ENCODE assay signal across 8 mouse cellular contexts in the genomic region with DNA sequence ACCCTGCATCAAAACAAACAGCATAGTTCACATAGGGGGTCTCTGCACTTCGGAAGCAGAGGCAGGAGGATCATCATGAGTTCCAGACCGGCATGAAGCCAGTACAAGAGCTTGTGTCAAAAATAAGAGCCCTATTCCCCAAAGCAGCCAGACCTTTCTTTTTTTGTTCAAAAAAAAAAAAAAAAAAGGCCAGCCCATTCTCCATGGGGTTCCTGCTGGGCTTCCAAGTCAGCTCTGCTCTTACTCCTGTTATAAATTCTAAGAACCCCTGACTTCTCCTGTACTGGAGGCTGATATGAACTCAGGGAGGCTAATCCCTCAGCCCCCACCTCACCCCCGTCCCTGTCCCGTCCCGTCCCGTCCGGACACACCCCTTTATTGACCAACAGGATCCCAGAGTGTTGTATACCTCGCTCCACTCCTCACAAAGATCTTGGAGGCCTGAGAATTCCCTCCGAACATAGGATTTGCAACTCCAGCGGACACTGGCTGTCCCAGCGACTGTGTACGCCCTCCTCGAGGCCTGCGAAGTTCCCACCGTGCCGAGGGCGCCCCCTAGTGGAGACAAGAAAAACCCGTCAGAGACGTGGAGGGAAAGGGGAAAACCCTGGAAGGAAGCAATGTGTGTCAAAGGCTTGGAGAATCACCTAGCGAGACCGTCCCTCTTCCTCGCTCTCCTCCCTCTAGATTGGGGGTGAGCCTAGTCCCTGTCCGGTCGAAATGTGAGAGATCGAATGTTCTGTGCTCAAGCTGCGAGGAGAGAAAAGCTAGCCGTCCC. TPM values are rescaled to one million over a fixed set of nuclear protein-coding genes. Genes with fewer than 3 reads are reported as not detected.
A peak's percentile ranks its signal among the peaks of the same experiment; 100 is the strongest.
DNase-seq lines count a peak whose midpoint lies in the region; ATAC-seq and TF ChIP-seq lines count a peak whose summit lies in the region.

No protein-coding gene starts in this region.

- dilution Hi-C loops in CH12.LX (cut with MboI; ENCODE audit: extremely low pct_ligation_motif_present, extremely low pct_unique_long_range_greater_than_20kb, low sequenced_read_pairs): no loop called here

- peak overlapping the region; percentile 20 to 46 (median 35) for H3K4me3 ChIP-seq in CH12.LX (replicated peaks in 1 of 3; ENCODE audit: low read depth in 2 of 3, low read length in 2 of 3, poor library complexity in 1 of 3)
- peak overlapping the region; percentile 28 for H3K4me3 ChIP-seq in erythroblast, embryonic 14.5 days (replicated peaks)
- H3K4me3 ChIP-seq in heart, embryonic 15.5 days: peak overlapping the region; percentile 41
- H3K4me3 ChIP-seq in lung, adult 2 months (replicated peaks; ENCODE audit: extremely low read depth, low read depth, low read length): peak overlapping the region; percentile 82
- peak overlapping the region; percentile 22 for H3K4me3 ChIP-seq in neural tube, embryonic 15.5 days (replicated peaks)

- in situ Hi-C loops in CH12.LX (cut with MboI; ENCODE audit: low pct_ligation_motif_present, low pct_unique_long_range_greater_than_20kb, low sequenced_read_pairs): loop anchor here (5.0 kb wide), 1 partner anchor 69 kb away; no protein-coding TSS in a partner anchor

- H3K79me2 ChIP-seq in CH12.LX (replicated peaks; ENCODE audit: control insufficient read depth, extremely low read depth, insufficient read depth, poor library complexity, severe bottlenecking): no peaks in the 10 kb centered on the region

- WGBS in heart, embryonic 15.5 days: 9% methylated on average over 25 of the region's 27 CpGs
- WGBS in lung, adult 2 months: 6% methylated on average over 27 of the region's 27 CpGs
- 5% methylated on average over 27 of the region's 27 CpGs for WGBS in neural tube, embryonic 15.5 days

- H3K4me1 ChIP-seq in CH12.LX (ENCODE audit: control insufficient read depth in 1 of 2, insufficient read depth in 2 of 2): peaks cover 0 to 12% of the 10 kb centered on the region in 2 experiments; a peak in 2 of 4 replicates
- peaks cover 5% of the 10 kb centered on the region for H3K4me1 ChIP-seq in erythroblast, embryonic 14.5 days (ENCODE audit: control insufficient read depth)
- peaks cover 52% of the 10 kb centered on the region for H3K4me1 ChIP-seq in heart, embryonic 15.5 days (replicated peaks)
- H3K4me1 ChIP-seq in lung, adult 2 months (ENCODE audit: control insufficient read depth, insufficient read depth, low read length): peaks cover 7% of the 10 kb centered on the region; the same call in 1 of the 2 replicates
- H3K4me1 ChIP-seq in neural tube, embryonic 15.5 days: peaks cover 32% of the 10 kb centered on the region

- no peak for TF ChIP-seq POLR2A in CH12.LX (IDR thresholded peaks at IDR 0.05; ENCODE audit: low read depth, low read length)
- TF ChIP-seq POLR2A in lung, adult 2 months (IDR thresholded peaks at IDR 0.05; ENCODE audit: borderline replicate concordance, extremely low read depth, low read depth, low read length): no peak

- peak; percentile 87 to 96 for TF ChIP-seq CTCF in CH12.LX (conservative IDR thresholded peaks at IDR 0.05 in 1 of 2, IDR thresholded peaks at IDR 0.05 in 1 of 2; ENCODE audit: low read depth in 2 of 2, low read length in 2 of 2)
- TF ChIP-seq CTCF in lung, adult 2 months (IDR thresholded peaks at IDR 0.05; ENCODE audit: insufficient read depth, low read length): peak; percentile 64

- H3K36me3 ChIP-seq in CH12.LX (replicated peaks in 1 of 2; ENCODE audit: control insufficient read depth in 1 of 2, insufficient read depth in 1 of 2, low read length in 1 of 2): no peaks in the 10 kb centered on the region
- no peaks in the 10 kb centered on the region for H3K36me3 ChIP-seq in erythroblast, embryonic 14.5 days (ENCODE audit: control insufficient read depth)
- no peaks in the 10 kb centered on the region for H3K36me3 ChIP-seq in heart, embryonic 15.5 days
- H3K36me3 ChIP-seq in neural tube, embryonic 15.5 days: no peaks in the 10 kb centered on the region

- H3K4me2 ChIP-seq in CH12.LX (ENCODE audit: insufficient read depth, low read depth, poor library complexity, severe bottlenecking): peak overlapping the region; percentile 85
- H3K4me2 ChIP-seq in heart, embryonic 15.5 days: peak overlapping the region; percentile 62
- H3K4me2 ChIP-seq in neural tube, embryonic 15.5 days: peak overlapping the region; percentile 51

- DNase-seq in CH12.LX (ENCODE audit: extremely low read depth): peak; percentile 93
- peak; percentile 73 for DNase-seq in brain, adult 2 months (ENCODE audit: low read depth, low spot score)
- peak; percentile 87 for DNase-seq in kidney, postnatal 14 days
- DNase-seq in lung, adult 2 months: peak; percentile 89
- peak; percentile 83 for DNase-seq in testis, postnatal 14 days (ENCODE audit: low spot score)

- TF ChIP-seq RAD21 in CH12.LX (IDR thresholded peaks at IDR 0.05; ENCODE audit: low read depth, low read length): peak; percentile 68

- ATAC-seq in heart, embryonic 15.5 days (replicated peaks; ENCODE audit: insufficient number of reproducible peaks, insufficient read depth, low FRiP score, low read depth): peak; percentile 29; the same call in 1 of the 2 replicates
- ATAC-seq in neural tube, embryonic 15.5 days (ENCODE audit: low FRiP score): peak; percentile 35

- TF ChIP-seq EP300 in CH12.LX (IDR thresholded peaks at IDR 0.05; ENCODE audit: low read length): no peak

- no peak overlapping the region for H3K27ac ChIP-seq in CH12.LX (ENCODE audit: insufficient read depth, low read depth)
- peak overlapping the region; percentile 83 for H3K27ac ChIP-seq in heart, embryonic 15.5 days
- peak overlapping the region; percentile 75 for H3K27ac ChIP-seq in neural tube, embryonic 15.5 days (replicated peaks)

- H3K9me3 ChIP-seq in CH12.LX (replicated peaks; ENCODE audit: low read length): no peaks in the 10 kb centered on the region
- no peaks in the 10 kb centered on the region for H3K9me3 ChIP-seq in erythroblast, embryonic 14.5 days (ENCODE audit: control insufficient read depth, low read length)
- no peaks in the 10 kb centered on the region for H3K9me3 ChIP-seq in heart, embryonic 15.5 days (replicated peaks)
- H3K9me3 ChIP-seq in neural tube, embryonic 15.5 days (replicated peaks): no peaks in the 10 kb centered on the region

- H3K27me3 ChIP-seq in CH12.LX (replicated peaks): peaks cover 71% of the 10 kb centered on the region
- peaks cover 41% of the 10 kb centered on the region for H3K27me3 ChIP-seq in erythroblast, embryonic 14.5 days (ENCODE audit: control insufficient read depth)
- H3K27me3 ChIP-seq in heart, embryonic 15.5 days: no peaks in the 10 kb centered on the region
- H3K27me3 ChIP-seq in neural tube, embryonic 15.5 days (replicated peaks): peaks cover 5% of the 10 kb centered on the region; the same call in 1 of the 2 replicates

- peak overlapping the region; percentile 38 for H3K9ac ChIP-seq in CH12.LX (ENCODE audit: insufficient read depth, low read depth)
- H3K9ac ChIP-seq in heart, embryonic 15.5 days: 0 out of 2 replicates have a peak overlapping the region, but pooled peaks have one; percentile 37
- H3K9ac ChIP-seq in neural tube, embryonic 15.5 days (replicated peaks): 0 out of 2 replicates have a peak overlapping the region, but pooled peaks have one; percentile 10

TF ChIP-seq in CH12.LX, 34 proteins besides CTCF, POLR2A, EP300 and RAD21:
- no peak for TF ChIP-seq TCF12 (IDR thresholded peaks at IDR 0.05; ENCODE audit: low read depth, low read length)
- TF ChIP-seq SMC3 (IDR thresholded peaks at IDR 0.05; ENCODE audit: low read depth, low read length): peak; percentile 61
- TF ChIP-seq IRF4 (IDR thresholded peaks at IDR 0.05; ENCODE audit: low read depth, low read length): peak; percentile 39; the same call in 1 of the 2 replicates
- TF ChIP-seq ZNF384 (IDR thresholded peaks at IDR 0.05; ENCODE audit: low read depth, low read length): peak; percentile 70
- no peak for TF ChIP-seq MXI1 (IDR thresholded peaks at IDR 0.05; ENCODE audit: low read depth, low read length)
- TF ChIP-seq MYC (IDR thresholded peaks at IDR 0.05; ENCODE audit: low read depth, low read length): 0 out of 2 replicates have a peak, but pooled peaks have one; percentile 20
- TF ChIP-seq PAX5 (IDR thresholded peaks at IDR 0.05; ENCODE audit: low read length): no peak
- no peak for TF ChIP-seq POLR2AphosphoS2 (IDR thresholded peaks at IDR 0.05; ENCODE audit: low read depth, low read length)

RNA-seq across cellular contexts. Expression of a gene that starts 0.7 kb away (rescaled TPM):
- total RNA-seq in CH12.LX (2012; rRNA removed) (0.42 TPM in 1 of 2 replicates, not detected in the other), CH12.LX (2014; rRNA removed) (0.46 and 0.63 TPM in 2 replicates)
- polyA plus RNA-seq in CH12.LX (2012; ENCODE audit: insufficient read length, low read depth): 0.38 TPM in 1 of 2 replicates, not detected in the other
- not detected in 2 replicates for polyA plus RNA-seq in erythroblast, embryonic 14.5 days (2012)
- 9.7 and 13.7 TPM in 2 replicates for polyA plus RNA-seq in heart, embryonic 15.5 days (2015; fragmentation: Nextera tagmentation; extraction: Ambion mirVana)
- 2.4 and 2.5 TPM in 2 replicates for polyA plus RNA-seq in lung, adult 2 months (2012; rRNA removed)
- 6.6 and 7.1 TPM in 2 replicates for polyA plus RNA-seq in neural tube, embryonic 15.5 days (2015; fragmentation: Nextera tagmentation; extraction: Ambion mirVana)

RNA-seq across cellular contexts. Expression of a gene that starts 22.3 kb away (rescaled TPM):
- total RNA-seq in CH12.LX (2012; rRNA removed) (15.4 and 16.6 TPM in 2 replicates), CH12.LX (2014; rRNA removed) (10.2 and 11.5 TPM in 2 replicates)
- 24.7 and 27.4 TPM in 2 replicates for polyA plus RNA-seq in CH12.LX (2012; ENCODE audit: insufficient read length, low read depth)
- polyA plus RNA-seq in erythroblast, embryonic 14.5 days (2012): 1.1 and 1.4 TPM in 2 replicates
- polyA plus RNA-seq in heart, embryonic 15.5 days (2015; fragmentation: Nextera tagmentation; extraction: Ambion mirVana): 34.4 and 38.4 TPM in 2 replicates
- polyA plus RNA-seq in lung, adult 2 months (2012; rRNA removed): 15.0 and 17.3 TPM in 2 replicates
- polyA plus RNA-seq in neural tube, embryonic 15.5 days (2015; fragmentation: Nextera tagmentation; extraction: Ambion mirVana): 68.2 and 71.6 TPM in 2 replicates

RNA-seq across cellular contexts. Expression of a gene that starts 25.7 kb away (rescaled TPM):
- total RNA-seq in CH12.LX (2012; rRNA removed) (0.08 and 0.13 TPM in 2 replicates), CH12.LX (2014; rRNA removed) (0.23 and 0.35 TPM in 2 replicates)
- 0.15 and 0.20 TPM in 2 replicates for polyA plus RNA-seq in CH12.LX (2012; ENCODE audit: insufficient read length, low read depth)
- polyA plus RNA-seq in erythroblast, embryonic 14.5 days (2012): 0.03 TPM in 1 of 2 replicates, not detected in the other
- polyA plus RNA-seq in heart, embryonic 15.5 days (2015; fragmentation: Nextera tagmentation; extraction: Ambion mirVana): 15.1 and 20.4 TPM in 2 replicates
- polyA plus RNA-seq in lung, adult 2 months (2012; rRNA removed): 45.5 and 50.9 TPM in 2 replicates
- 8.0 and 10.8 TPM in 2 replicates for polyA plus RNA-seq in neural tube, embryonic 15.5 days (2015; fragmentation: Nextera tagmentation; extraction: Ambion mirVana)

Comparison
In these comparisons a context has a peak if more than half of its experiments do, and no peak if none do; other contexts are left out.
1. H3K4me3 ChIP-seq: peak in every context shown above with its lines; median percentile 82 in lung, adult 2 months; 41 in heart, embryonic 15.5 days; 35 in CH12.LX; 28 in erythroblast, embryonic 14.5 days; 22 in neural tube, embryonic 15.5 days.